8 mouse cellular contexts compared by ENCODE assay signal in genomic region chr4:152273621-152274236, GRCm38 (mm10). TPM values are rescaled to one million over a fixed set of nuclear protein-coding genes. Genes with fewer than 3 reads are reported as not detected.
A peak's percentile ranks its signal among the peaks of the same experiment; 100 is the strongest.
DNase-seq lines count a peak whose midpoint lies in the region; ATAC-seq and TF ChIP-seq lines count a peak whose summit lies in the region.

Gene Gpr153 (plus strand): TSS chr4:152274232.

- H3K27me3 ChIP-seq in heart, adult 2 months (ENCODE audit: control insufficient read depth, insufficient read depth, low read length) = no peaks in the 10 kb centered on the region
- H3K27me3 ChIP-seq in kidney, embryonic 15.5 days = peaks cover 16% of the 10 kb centered on the region
- peaks cover 3% of the 10 kb centered on the region for H3K27me3 ChIP-seq in lung, embryonic 16.5 days (ENCODE audit: control insufficient read depth, insufficient read depth, low read depth, low read length)

- no peak for TF ChIP-seq POLR2A in cortical plate, adult 2 months (IDR thresholded peaks at IDR 0.05; ENCODE audit: extremely low read depth, insufficient read depth, low read length)
- no peak for TF ChIP-seq POLR2A in heart, adult 2 months (IDR thresholded peaks at IDR 0.05; ENCODE audit: insufficient read depth, low read depth, low read length)

- no peaks in the 10 kb centered on the region for H3K79me2 ChIP-seq in heart, adult 2 months (replicated peaks; ENCODE audit: control insufficient read depth, insufficient read depth, low read length)

- H3K27ac ChIP-seq in cortical plate, adult 2 months (ENCODE audit: insufficient read depth, low read length) = no peak within 1 kb of the TSS
- peak within 1 kb of the TSS; percentile 78 for H3K27ac ChIP-seq in heart, adult 2 months
- peak within 1 kb of the TSS; percentile 90 for H3K27ac ChIP-seq in kidney, embryonic 15.5 days
- peak within 1 kb of the TSS; percentile 90 for H3K27ac ChIP-seq in lung, embryonic 16.5 days (ENCODE audit: low read length)

- peaks cover 5% of the 10 kb centered on the region for H3K4me1 ChIP-seq in cortical plate, adult 2 months (ENCODE audit: control insufficient read depth, insufficient read depth, low read length)
- H3K4me1 ChIP-seq in heart, adult 2 months (ENCODE audit: control insufficient read depth, insufficient read depth, low read length) = peaks cover 21% of the 10 kb centered on the region
- peaks cover 53% of the 10 kb centered on the region for H3K4me1 ChIP-seq in kidney, embryonic 15.5 days
- H3K4me1 ChIP-seq in lung, embryonic 16.5 days (replicated peaks; ENCODE audit: control insufficient read depth, insufficient read depth, low read length) = peaks cover 19% of the 10 kb centered on the region

- ATAC-seq in kidney, embryonic 15.5 days (replicated peaks; ENCODE audit: low FRiP score) = peak; percentile 79
- peak; percentile 78 for ATAC-seq in lung, embryonic 16.5 days (ENCODE audit: low read depth)

- TF ChIP-seq CTCF in cortical plate, adult 2 months (IDR thresholded peaks at IDR 0.05; ENCODE audit: extremely low read depth, insufficient read depth, low read length) = no peak
- TF ChIP-seq CTCF in heart, adult 2 months (IDR thresholded peaks at IDR 0.05) = no peak

- peak; percentile 47 for DNase-seq in thymus, postnatal 4 days
- DNase-seq in thymus, postnatal 25 days = no peak
- peak; percentile 78 to 82 for DNase-seq in heart, adult 2 months
- DNase-seq in right cerebral cortex, postnatal 14 days = peak; percentile 66
- DNase-seq in T-cell, adult 2 months (ENCODE audit: low spot score) = no peak

- H3K4me3 ChIP-seq in cortical plate, adult 2 months (ENCODE audit: insufficient read depth, low read length) = peak within 1 kb of the TSS; percentile 48
- peak within 1 kb of the TSS; percentile 50 for H3K4me3 ChIP-seq in heart, adult 2 months
- H3K4me3 ChIP-seq in kidney, embryonic 15.5 days (replicated peaks) = peak within 1 kb of the TSS; percentile 71
- H3K4me3 ChIP-seq in lung, embryonic 16.5 days (ENCODE audit: low read length) = peak within 1 kb of the TSS; percentile 75

- no peak for TF ChIP-seq EP300 in heart, adult 2 months (IDR thresholded peaks at IDR 0.05; ENCODE audit: insufficient read depth, low read depth, low read length)

- WGBS in heart, adult 2 months = 6% methylated on average over 39 of the region's 48 CpGs
- WGBS in kidney, embryonic 15.5 days = under 1% methylated on average over 48 of the region's 48 CpGs
- 2% methylated on average over 30 of the region's 48 CpGs for WGBS in lung, embryonic 16.5 days

- peak within 1 kb of the TSS; percentile 99 for H3K4me2 ChIP-seq in kidney, embryonic 15.5 days
- peak within 1 kb of the TSS; percentile 92 for H3K4me2 ChIP-seq in lung, embryonic 16.5 days (ENCODE audit: low read depth, low read length)

- peak within 1 kb of the TSS; percentile 65 for H3K9ac ChIP-seq in heart, adult 2 months (ENCODE audit: low read depth, low read length)
- peak within 1 kb of the TSS; percentile 68 for H3K9ac ChIP-seq in kidney, embryonic 15.5 days
- H3K9ac ChIP-seq in lung, embryonic 16.5 days (ENCODE audit: low read length) = peak within 1 kb of the TSS; percentile 78

- H3K9me3 ChIP-seq in kidney, embryonic 15.5 days (replicated peaks) = no peaks in the 10 kb centered on the region
- H3K9me3 ChIP-seq in lung, embryonic 16.5 days (ENCODE audit: control insufficient read depth, low read length) = no peaks in the 10 kb centered on the region

- no peaks in the 10 kb centered on the region for H3K36me3 ChIP-seq in heart, adult 2 months (ENCODE audit: control insufficient read depth, insufficient read depth, low read length)
- no peaks in the 10 kb centered on the region for H3K36me3 ChIP-seq in kidney, embryonic 15.5 days
- H3K36me3 ChIP-seq in lung, embryonic 16.5 days (ENCODE audit: control insufficient read depth, insufficient read depth, low read length) = no peaks in the 10 kb centered on the region

- intact Hi-C loops in heart, adult 2 months (cut with DNase I) = loop anchor here (2.0 kb wide), 2 partner anchors 27 to 59 kb away; no protein-coding TSS in a partner anchor

RNA-seq across cellular contexts. Expression of gene Gpr153, which starts in this region (rescaled TPM):
- 24.0 and 25.9 TPM in 2 replicates for polyA plus RNA-seq in cortical plate, adult 2 months (2012; rRNA removed)
- total RNA-seq in heart, adult 2 months (2021) = 10 to 100 TPM in 1 of 2 experiments, 1 to 10 TPM in 1; 8.6 to 11.9 TPM
- 18.0 and 24.0 TPM in 2 replicates for polyA plus RNA-seq in heart, adult 2 months (2012; rRNA removed)
- 6.2 and 7.8 TPM in 2 replicates for polyA plus RNA-seq in kidney, embryonic 15.5 days (2015; fragmentation: Nextera tagmentation; extraction: Ambion mirVana)
- polyA plus RNA-seq in lung, embryonic 16.5 days (2015; fragmentation: Nextera tagmentation; extraction: Ambion mirVana) = 8.3 and 8.5 TPM in 2 replicates

Comparison
In these comparisons a context has a peak if more than half of its experiments do, and no peak if none do; other contexts are left out.
1. DNase-seq: peak in thymus, postnatal 4 days (single experiment), heart, adult 2 months (2 of 2) and right cerebral cortex, postnatal 14 days (single experiment); none in thymus, postnatal 25 days (single experiment) and T-cell, adult 2 months (single experiment).
2. Peak in every context shown above with its lines, with median percentiles within 50 percentile points of each other: H3K4me3 ChIP-seq and H3K9ac ChIP-seq.